Mouse (Mus musculus) lung, adult 10 weeks (tissue): ENCODE data around the gene BC049715. TPM values are rescaled to one million over a fixed set of nuclear protein-coding genes. Genes with fewer than 3 reads are reported as not detected.

Experiments used
- polyA plus RNA-seq: library from polyadenylated mRNA; stranded (reverse); fragments of 350-450 nt; fragmentation: Illumina TruSeq; extraction: RNeasy Lipid Tissue Mini Kit (QIAGEN cat#74804); gene quantifications from one replicate; pipeline ENCODE4 v1.2.3, GENCODE M21; 2014; ENCODE audit warnings: low read depth, low replicate concordance; ENCODE audit not compliant: insufficient read depth

Gene BC049715
- 0.93 TPM for polyA plus RNA-seq

GRCm38 (mm10) chr6:136827516-136827880 lies at the start of gene BC049715:
Gene BC049715 (plus strand): TSS chr6:136827626.

GRCm38 (mm10) chr6:136781377-136781986 lies 45.9 kb upstream of the BC049715 start, which contains the start of gene Gucy2c:
Gene Gucy2c (minus strand): TSS chr6:136781765.

GRCm38 (mm10) chr6:136803739-136804633 lies 23.4 kb upstream of the BC049715 start, which contains the start of gene Hist4h4:
Gene Hist4h4 (minus strand): TSS chr6:136804415.

GRCm38 (mm10) chr6:136808014-136808417 lies 19.4 kb upstream of the BC049715 start, which contains the start of gene H2afj:
Gene H2afj (plus strand): TSS chr6:136808244.

GRCm38 (mm10) chr6:136827881-136828561 lies 595 bp downstream of the BC049715 start, which contains the start of gene Wbp11:
Gene Wbp11 (minus strand): TSS chr6:136828233.

GRCm38 (mm10) chr6:136835352-136835751 lies 7.9 kb downstream of the BC049715 start, which contains the start of gene Smco3:
Gene Smco3 (minus strand): TSS chr6:136835452.

GRCm38 (mm10) chr6:136857186-136857872 lies 29.9 kb downstream of the BC049715 start, which contains the start of gene Art4:
Gene Art4 (minus strand): TSS chr6:136857733.

GRCm38 (mm10) chr6:136875670-136876069 lies 48.2 kb downstream of the BC049715 start, which contains the start of gene Mgp:
Gene Mgp (minus strand): TSS chr6:136875823.

Other genes starting within 250 kb of the BC049715 start
- 30.7 TPM for gene Plbd1, start 165.7 kb upstream of the BC049715 start, polyA plus RNA-seq
- 0.06 TPM for gene Gucy2c, start 45.9 kb upstream of the BC049715 start, polyA plus RNA-seq
- gene Hist4h4, start 23.2 kb upstream of the BC049715 start, polyA plus RNA-seq, result not detected
- gene H2afj, start 19.4 kb upstream of the BC049715 start, polyA plus RNA-seq, result 83.2 TPM
- 21.4 TPM for gene Wbp11, start 607 bp downstream of the BC049715 start, polyA plus RNA-seq
- 0.27 TPM for gene Smco3, start 7.8 kb downstream of the BC049715 start, polyA plus RNA-seq
- gene Art4, start 30.1 kb downstream of the BC049715 start, polyA plus RNA-seq, result 13.4 TPM
- gene Mgp, start 48.2 kb downstream of the BC049715 start, polyA plus RNA-seq, result 4,570 TPM
- 0.62 TPM for gene Erp27, start 94.6 kb downstream of the BC049715 start, polyA plus RNA-seq
- 0.66 TPM for gene Pde6h, start 96.2 kb downstream of the BC049715 start, polyA plus RNA-seq
- gene Arhgdib, start 114.3 kb downstream of the BC049715 start, polyA plus RNA-seq, result 187 TPM